Mouse (Mus musculus) kidney, embryonic 14.5 days (tissue): Measurements from ENCODE around the gene Cps1. TPM values are rescaled to one million over a fixed set of nuclear protein-coding genes. Genes with fewer than 3 reads are reported as not detected.

Experiments used
- ATAC-seq: fragments of 200-750 bp; cut with Nextera tagmentation; 2 replicates; pipeline ENCODE4 v1.8.0; 2017; ENCODE audit warnings: moderate number of reproducible peaks, mild to moderate bottlenecking, moderate TSS enrichment, moderate library complexity; ENCODE audit not compliant: low FRiP score, low TSS enrichment
- H3K27ac ChIP-seq: fragments of 300-500 bp; sonication (generic); 2 replicates; pipeline ENCODE4 v1.5.1; 2014; ENCODE audit warnings: low read depth, mild to moderate bottlenecking, low read length, moderate library complexity, mixed read lengths
- H3K27me3 ChIP-seq: fragments of 300-500 bp; sonication (generic); 2 replicates; pipeline ENCODE4 v1.6.1; 2014; ENCODE audit warnings: mild to moderate bottlenecking, low read length; ENCODE audit not compliant: control insufficient read depth, insufficient read depth
- H3K36me3 ChIP-seq: fragments of 300-500 bp; sonication (generic); 2 replicates; pipeline ENCODE4 v1.6.1; 2014; ENCODE audit warnings: low read length, mixed read lengths; ENCODE audit not compliant: control insufficient read depth, insufficient read depth
- H3K4me1 ChIP-seq: fragments of 300-500 bp; sonication (generic); 2 replicates; pipeline ENCODE4 v1.6.1; 2014; ENCODE audit warnings: low read length, mixed read lengths; ENCODE audit not compliant: control insufficient read depth, insufficient read depth
- H3K4me2 ChIP-seq: fragments of 300-500 bp; sonication (generic); replicated peaks from 2 replicates; pipeline ENCODE4 v1.6.1; 2014; ENCODE audit warnings: low read depth, mild to moderate bottlenecking, low read length
- H3K4me3 ChIP-seq: fragments of 300-500 bp; sonication (generic); 2 replicates; pipeline ENCODE4 v1.5.1; 2014; ENCODE audit warnings: mild to moderate bottlenecking, low read length
- H3K9ac ChIP-seq: fragments of 300-500 bp; sonication (generic); 2 replicates; pipeline ENCODE4 v1.6.1; 2014; ENCODE audit warnings: low read depth, mild to moderate bottlenecking, low read length, moderate library complexity
- H3K9me3 ChIP-seq: fragments of 300-500 bp; sonication (generic); 2 replicates; pipeline ENCODE4 v1.6.1; 2016; ENCODE audit warnings: low read length; ENCODE audit not compliant: control insufficient read depth
- WGBS: fragments of 180-500 bp; shearing (Covaris S2); extraction: QIAGEN DNeasy Blood & Tissue Kit; methylation state at CpG from one replicate; pipeline ENCODE4 v1.1.7; 2014; 5-methylcytosine and 5-hydroxymethylcytosine counted together
- polyA plus RNA-seq: library from polyadenylated mRNA; unstranded; fragments of >200 nt; fragmentation: Nextera tagmentation; extraction: Ambion mirVana; gene quantifications from 2 replicates; pipeline ENCODE4 v1.2.1, GENCODE M21; 2014

The Cps1 gene
- polyA plus RNA-seq, 1 experiment from 2014 or later, result 0.08 TPM

DNA sequence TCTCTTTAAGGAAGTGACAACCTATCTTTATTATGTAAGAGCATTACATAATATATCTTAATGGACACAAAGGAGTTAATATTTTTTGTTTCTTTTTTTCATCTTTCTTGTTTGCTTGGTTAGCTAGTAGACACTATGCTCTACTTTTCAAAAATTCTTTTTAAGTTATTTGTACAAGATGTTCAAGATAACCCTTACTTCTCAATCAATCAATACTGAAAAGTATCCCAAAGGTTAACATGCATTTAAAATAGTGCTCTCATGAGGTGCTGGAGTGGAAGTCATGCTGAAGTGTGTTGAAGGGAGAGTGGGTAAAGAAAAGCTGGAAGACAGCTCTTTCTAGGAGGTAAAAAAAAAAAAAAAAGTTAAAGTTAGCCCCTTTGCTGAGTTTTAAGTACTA is 145.1 kb downstream of the Cps1 start:
- no peaks in the 10 kb centered on the region for H3K9me3 ChIP-seq
- H3K4me2 ChIP-seq, result no peak overlapping the region
- H3K4me3 ChIP-seq, result no peak overlapping the region
- H3K9ac ChIP-seq, result no peak overlapping the region
- ATAC-seq, result no peak
- no peak overlapping the region for H3K27ac ChIP-seq
- H3K36me3 ChIP-seq, result no peaks in the 10 kb centered on the region
- no peaks in the 10 kb centered on the region for H3K27me3 ChIP-seq
- H3K4me1 ChIP-seq, result no peaks in the 10 kb centered on the region

DNA sequence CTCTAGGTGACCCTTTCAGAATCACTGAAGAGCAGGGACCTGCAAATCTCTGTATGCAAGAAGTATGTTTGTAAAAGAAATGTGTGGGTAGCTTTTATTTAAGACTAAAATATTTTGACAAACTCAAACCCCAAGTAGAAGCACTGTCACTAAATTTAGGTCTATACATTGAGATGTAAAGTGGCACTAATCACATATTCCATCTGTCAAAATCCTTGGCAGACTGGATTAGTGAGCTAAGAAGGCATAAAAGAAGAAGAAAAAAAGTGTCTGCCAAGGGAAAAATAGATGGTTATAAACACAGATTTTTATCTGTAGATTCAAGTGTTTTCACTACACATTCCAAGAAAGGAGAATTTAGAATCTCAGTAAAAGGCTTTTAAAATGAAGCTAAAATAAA is 145.6 kb downstream of the Cps1 start:
- Histone ChIP-seq H3K9ac (no peak overlapping the region), H3K4me1 (no peaks in the 10 kb centered on the region), H3K36me3 (no peaks in the 10 kb centered on the region), H3K27me3 (no peaks in the 10 kb centered on the region), H3K4me3 (no peak overlapping the region), H3K4me2 (no peak overlapping the region), H3K27ac (no peak overlapping the region), H3K9me3 (no peaks in the 10 kb centered on the region)
- no peak for ATAC-seq

DNA sequence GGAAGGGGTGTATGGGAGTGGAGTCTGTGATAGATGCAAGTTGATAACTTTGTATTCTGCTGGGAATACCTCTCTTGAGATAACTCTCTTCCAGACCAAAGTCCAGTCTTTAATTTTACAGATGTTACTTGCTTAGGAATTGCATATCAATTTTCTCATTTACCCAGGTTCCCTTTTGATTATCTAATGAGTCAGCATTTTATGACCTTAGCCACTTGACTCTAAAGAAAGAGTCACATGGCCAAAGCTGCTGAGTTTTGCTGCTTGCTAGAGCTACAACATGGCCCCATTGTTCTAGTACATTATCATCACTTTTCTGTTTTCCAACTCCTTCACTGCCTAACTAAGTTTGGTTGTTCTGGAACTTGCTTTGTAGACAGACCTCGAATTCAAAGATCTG is 153.4 kb downstream of the Cps1 start:
- Histone ChIP-seq H3K27me3 (no peaks in the 10 kb centered on the region), H3K4me2 (no peak overlapping the region), H3K4me3 (no peak overlapping the region), H3K27ac (no peak overlapping the region), H3K4me1 (no peaks in the 10 kb centered on the region), H3K9ac (no peak overlapping the region), H3K9me3 (no peaks in the 10 kb centered on the region), H3K36me3 (no peaks in the 10 kb centered on the region)
- no peak for ATAC-seq
- WGBS, result 81% methylated on average over 1 of the region's 1 CpGs

Other genes with a start within 250 kb of the Cps1 start
- gene Myl1, start 177.6 kb upstream of the Cps1 start, polyA plus RNA-seq, result 2.8 and 3.2 TPM in 2 replicates
- gene Lancl1, start 84.2 kb upstream of the Cps1 start, polyA plus RNA-seq, result 86.5 and 92.0 TPM in 2 replicates